Mouse (Mus musculus) neural tube, embryonic 12.5 days (tissue): Measurements from ENCODE around the gene Ralgapb. TPM values are rescaled to one million over a fixed set of nuclear protein-coding genes. Genes with fewer than 3 reads are reported as not detected.

ENCODE experiments used
- ATAC-seq: fragments of 200-750 bp; cut with Nextera tagmentation; 2 replicates; pipeline ENCODE4 v1.8.0; 2017; ENCODE audit warnings: low read depth, mild to moderate bottlenecking, moderate TSS enrichment, moderate library complexity; ENCODE audit not compliant: low FRiP score
- H3K27ac ChIP-seq: fragments of 300-500 bp; sonication (generic); 2 replicates; pipeline ENCODE4 v1.5.1; 2016
- H3K27me3 ChIP-seq: fragments of 300-500 bp; sonication (generic); replicated peaks from 2 replicates; pipeline ENCODE4 v1.6.1; 2016; ENCODE audit warnings: mild to moderate bottlenecking
- H3K36me3 ChIP-seq: fragments of 300-500 bp; sonication (generic); 2 replicates; pipeline ENCODE4 v1.6.1; 2016; ENCODE audit warnings: mild to moderate bottlenecking
- H3K4me1 ChIP-seq: fragments of 300-500 bp; sonication (generic); 2 replicates; pipeline ENCODE4 v1.6.1; 2016
- H3K4me2 ChIP-seq: fragments of 300-500 bp; sonication (generic); replicated peaks from 2 replicates; pipeline ENCODE4 v1.6.1; 2016; ENCODE audit warnings: mild to moderate bottlenecking
- H3K4me3 ChIP-seq: fragments of 300-500 bp; sonication (generic); 2 replicates; pipeline ENCODE4 v1.5.1; 2016
- H3K9ac ChIP-seq: fragments of 300-500 bp; sonication (generic); 2 replicates; pipeline ENCODE4 v1.6.1; 2016; ENCODE audit warnings: mild to moderate bottlenecking
- H3K9me3 ChIP-seq: fragments of 300-500 bp; sonication (generic); 2 replicates; pipeline ENCODE4 v1.6.1; 2016; ENCODE audit warnings: mild to moderate bottlenecking
- WGBS: fragments of 180-500 bp; shearing (Covaris S2); methylation state at CpG from one replicate; pipeline ENCODE4 v1.1.7; 2016; 5-methylcytosine and 5-hydroxymethylcytosine counted together
- polyA plus RNA-seq: library from polyadenylated mRNA; unstranded; fragments of >200 nt; fragmentation: Nextera tagmentation; extraction: Ambion mirVana; gene quantifications from 2 replicates; pipeline ENCODE4 v1.2.1, GENCODE M21; 2016

Gene Ralgapb
- polyA plus RNA-seq = 21.2 and 25.2 TPM in 2 replicates

DNA sequence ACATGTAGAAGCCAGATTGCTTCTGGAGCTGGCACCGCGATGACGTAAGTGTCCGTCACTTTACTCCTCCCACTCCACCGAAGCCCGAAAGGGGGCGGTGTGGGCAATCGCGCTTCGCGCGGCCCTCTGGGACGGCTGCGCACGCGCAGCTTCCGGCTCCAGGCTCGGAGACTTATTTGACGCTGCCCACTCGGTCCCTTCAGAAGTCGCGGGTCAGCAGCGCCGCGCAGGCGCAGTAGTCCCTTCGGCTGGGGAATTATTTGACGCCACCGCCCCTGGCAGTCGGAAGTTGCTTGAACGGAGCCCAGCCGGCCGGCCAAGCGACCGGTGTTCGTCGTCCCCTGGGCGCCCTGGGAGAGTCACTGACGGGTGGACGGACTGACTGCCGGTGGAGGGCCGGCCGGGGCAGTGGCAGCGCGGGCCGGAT, at the start of gene Ralgapb:
Gene Ralgapb, plus strand, starts transcription at position 254 of the 427 bp plus-strand sequence.
- under 1% methylated on average over 46 of the region's 46 CpGs for WGBS
- peak within 1 kb of the TSS; percentile 80 for H3K27ac ChIP-seq
- peak within 1 kb of the TSS; percentile 76 for H3K4me2 ChIP-seq
- peaks cover 13% of the 10 kb centered on the region for H3K4me1 ChIP-seq
- no peaks in the 10 kb centered on the region for H3K36me3 ChIP-seq
- no peaks in the 10 kb centered on the region for H3K9me3 ChIP-seq
- peak within 1 kb of the TSS; percentile 92 for H3K9ac ChIP-seq
- peak; percentile 89 for ATAC-seq
- peak within 1 kb of the TSS; percentile 90 for H3K4me3 ChIP-seq
- H3K27me3 ChIP-seq = no peaks in the 10 kb centered on the region

DNA sequence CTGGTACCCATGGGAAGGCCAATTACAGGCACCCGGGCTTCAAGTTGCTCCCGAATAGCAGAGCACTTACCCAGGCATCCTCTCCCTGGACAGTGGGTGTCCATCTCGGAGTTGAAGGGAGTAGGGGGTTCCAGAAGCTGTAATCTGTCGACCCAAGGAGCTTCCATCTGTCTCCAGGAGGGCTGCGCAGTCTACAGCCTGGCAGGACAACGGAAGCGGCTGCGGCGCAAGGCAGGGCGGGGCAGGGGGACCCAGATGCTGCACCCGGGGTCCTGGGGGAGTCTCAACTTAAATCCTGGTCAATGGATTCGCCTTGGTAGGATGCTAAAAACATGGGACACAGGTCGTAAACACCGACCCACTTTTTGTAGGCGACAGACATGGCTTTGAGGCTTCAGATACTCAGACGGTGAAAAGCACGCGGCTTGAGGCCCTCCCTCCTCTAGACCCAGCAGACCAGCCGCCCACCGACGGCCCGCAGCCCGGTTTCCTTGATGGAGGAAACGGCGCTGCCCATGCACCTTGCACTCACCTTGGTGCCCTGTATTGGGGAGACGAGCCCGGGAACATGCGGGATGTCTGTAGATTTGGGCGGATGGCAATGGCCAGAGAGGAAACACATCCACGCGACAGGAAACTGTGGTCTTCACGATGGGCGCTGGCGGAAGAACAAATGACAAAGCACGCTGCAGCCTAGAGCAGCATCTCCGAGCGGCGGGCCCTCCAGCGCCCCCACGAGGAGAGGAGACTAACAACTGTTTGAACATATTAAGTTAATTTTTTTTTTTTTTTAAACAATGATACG, 48.6 kb upstream of the Ralgapb start:
- H3K27ac ChIP-seq = 0 out of 2 replicates have a peak overlapping the region, but pooled peaks have one; percentile 11
- peaks cover 40% of the 10 kb centered on the region for H3K36me3 ChIP-seq
- peak overlapping the region; percentile 69 for H3K4me3 ChIP-seq
- H3K27me3 ChIP-seq = no peaks in the 10 kb centered on the region
- H3K4me2 ChIP-seq = peak overlapping the region; percentile 88
- peak overlapping the region; percentile 83 for H3K9ac ChIP-seq
- no peaks in the 10 kb centered on the region for H3K9me3 ChIP-seq
- ATAC-seq = peak; percentile 87
- peaks cover 18% of the 10 kb centered on the region for H3K4me1 ChIP-seq
- WGBS = under 1% methylated on average over 41 of the region's 41 CpGs

DNA sequence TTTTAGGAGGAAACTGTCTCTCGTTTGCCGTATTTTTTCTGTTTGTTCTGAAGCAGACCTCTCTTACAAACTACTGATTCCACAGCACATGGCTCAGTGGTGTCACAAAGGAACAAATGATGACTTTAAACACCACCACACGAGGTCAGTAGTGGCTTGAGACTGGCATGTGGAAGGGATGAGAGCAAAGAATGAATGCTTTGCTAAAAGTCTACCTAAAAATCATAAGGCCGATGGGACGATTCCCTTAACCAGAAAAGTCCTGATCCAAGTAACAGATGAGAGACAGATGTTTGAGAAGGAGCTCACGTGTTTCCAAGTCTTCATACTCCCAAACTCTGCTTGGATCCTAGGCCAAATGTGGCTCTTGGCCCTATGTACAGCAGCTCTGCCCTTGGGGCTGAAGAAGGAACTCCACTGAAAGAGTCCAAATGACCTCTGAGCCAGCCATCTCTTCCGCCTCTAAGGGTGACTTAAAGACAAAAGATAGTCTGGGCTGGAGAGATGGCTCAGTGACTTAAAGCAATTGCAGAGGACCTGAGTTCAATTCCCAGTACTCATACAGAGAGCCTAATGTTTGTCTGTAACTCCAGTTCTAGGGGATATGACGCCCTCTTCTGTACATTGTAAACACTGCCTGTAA, 47.8 kb upstream of the Ralgapb start:
- Histone ChIP-seq H3K4me2 (peak overlapping the region; percentile 88), H3K27ac (no peak overlapping the region), H3K9me3 (no peaks in the 10 kb centered on the region), H3K27me3 (no peaks in the 10 kb centered on the region), H3K4me1 (peaks cover 18% of the 10 kb centered on the region), H3K4me3 (no peak overlapping the region), H3K36me3 (peaks cover 33% of the 10 kb centered on the region), H3K9ac (no peak overlapping the region)
- 44% methylated on average over 8 of the region's 8 CpGs for WGBS
- ATAC-seq = peak; percentile 59; the same call in 1 of the 2 replicates

DNA sequence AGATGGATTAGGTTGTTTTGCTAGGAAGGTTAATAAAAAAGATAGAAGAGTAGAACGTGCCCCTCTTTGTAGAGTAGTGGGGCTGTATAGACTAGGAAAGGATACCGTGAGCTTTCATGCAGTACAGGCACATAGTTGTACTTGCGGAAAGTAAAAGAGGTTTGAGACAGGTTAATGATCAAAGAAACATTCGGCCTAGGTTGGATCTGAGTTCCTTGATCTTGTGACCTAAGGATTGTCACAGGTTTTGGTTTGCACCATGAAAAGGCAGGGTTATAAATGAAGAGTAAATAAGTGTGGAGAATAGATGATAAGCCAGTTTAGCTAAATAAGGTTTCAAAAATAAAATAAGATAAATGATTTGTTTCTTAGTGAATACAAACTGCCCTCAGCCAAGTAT, 45.5 kb upstream of the Ralgapb start:
- peaks cover 14% of the 10 kb centered on the region for H3K4me1 ChIP-seq
- no peak overlapping the region for H3K9ac ChIP-seq
- H3K27me3 ChIP-seq = no peaks in the 10 kb centered on the region
- no peaks in the 10 kb centered on the region for H3K9me3 ChIP-seq
- H3K4me2 ChIP-seq = no peak overlapping the region
- no peak for ATAC-seq
- no peak overlapping the region for H3K27ac ChIP-seq
- peaks cover 9% of the 10 kb centered on the region for H3K36me3 ChIP-seq
- 87% methylated on average over 4 of the region's 4 CpGs for WGBS
- no peak overlapping the region for H3K4me3 ChIP-seq

DNA sequence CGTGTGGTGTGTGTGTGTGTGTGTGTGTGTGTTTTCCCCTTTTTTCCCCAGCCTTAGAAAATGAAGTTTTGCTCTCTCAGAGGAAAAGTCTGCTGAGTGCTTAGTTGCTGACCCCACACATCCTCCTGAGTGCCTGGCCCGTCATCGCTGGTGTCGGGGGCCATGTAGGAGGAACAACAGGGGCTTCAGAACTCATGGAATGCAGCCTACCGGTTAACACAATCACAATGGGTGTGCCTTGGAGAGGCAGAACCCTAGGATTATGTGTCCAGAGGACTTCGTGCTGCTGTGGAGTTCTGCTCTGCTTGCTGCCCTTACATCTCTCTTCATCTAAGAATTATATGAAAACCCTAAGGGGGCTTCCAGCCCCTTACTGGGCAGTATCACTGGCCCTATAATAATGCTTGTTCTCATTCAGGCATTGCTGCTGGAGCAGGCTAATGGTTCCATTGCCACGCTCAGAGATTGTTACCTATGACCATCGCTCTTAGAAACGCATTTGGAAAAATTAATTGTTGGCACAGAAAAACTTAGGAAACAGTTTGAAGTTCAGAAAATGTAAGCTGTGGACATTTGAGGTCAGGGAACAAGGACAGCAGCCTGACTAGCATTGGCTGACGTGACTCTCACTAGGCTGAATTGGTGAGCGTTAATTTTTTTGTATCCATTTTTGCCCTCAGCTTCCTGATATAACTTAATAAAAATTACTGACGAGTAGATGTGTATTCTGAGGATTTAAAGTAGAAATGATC, 44.4 kb upstream of the Ralgapb start:
- Histone ChIP-seq H3K4me2 (no peak overlapping the region), H3K4me3 (no peak overlapping the region), H3K9me3 (no peaks in the 10 kb centered on the region), H3K36me3 (no peaks in the 10 kb centered on the region), H3K4me1 (peaks cover 6% of the 10 kb centered on the region), H3K27ac (no peak overlapping the region), H3K27me3 (no peaks in the 10 kb centered on the region), H3K9ac (no peak overlapping the region)
- WGBS = 77% methylated on average over 12 of the region's 12 CpGs
- ATAC-seq = no peak

DNA sequence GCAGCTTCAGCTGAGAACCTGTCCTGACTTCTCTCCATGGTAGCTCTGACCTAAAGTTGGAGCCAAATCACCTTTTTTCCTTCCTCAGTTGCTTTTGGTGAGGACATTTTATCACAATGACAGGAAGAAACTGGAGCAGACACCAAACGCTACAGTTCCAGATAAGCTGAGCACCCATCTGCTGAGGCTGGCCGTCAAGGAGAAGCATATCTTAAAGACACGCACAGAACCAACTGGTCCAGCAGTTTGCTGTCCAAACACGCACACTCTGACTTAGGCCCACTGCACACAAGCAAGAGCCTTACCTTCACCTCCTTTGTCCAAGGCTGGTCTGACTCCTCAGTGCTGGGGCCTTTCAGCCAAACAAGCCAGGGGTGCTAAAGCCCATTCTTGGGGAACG, 42.0 kb upstream of the Ralgapb start:
- no peak for ATAC-seq
- 89% methylated on average over 5 of the region's 5 CpGs for WGBS

DNA sequence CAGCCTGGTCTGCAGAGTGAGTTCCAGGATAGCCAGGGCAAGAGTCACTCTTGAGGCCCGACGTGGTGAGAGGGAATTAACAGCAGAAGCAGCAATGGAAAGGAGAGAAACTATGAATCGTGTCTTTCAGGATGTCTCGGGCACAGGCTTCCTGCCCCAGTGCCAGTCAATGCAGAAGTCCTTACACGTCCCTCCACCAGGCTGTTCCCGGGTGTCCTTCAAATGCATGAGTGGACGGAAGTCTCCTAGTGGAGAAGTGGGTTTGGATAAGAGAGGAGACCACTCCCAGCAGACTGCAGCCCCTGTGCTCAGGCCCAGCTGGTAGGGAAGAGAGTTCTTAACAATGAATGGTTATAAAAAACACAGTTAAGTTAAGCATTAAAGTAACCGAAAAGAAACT, 41.3 kb upstream of the Ralgapb start:
- no peak for ATAC-seq
- no peaks in the 10 kb centered on the region for H3K9me3 ChIP-seq
- H3K9ac ChIP-seq = no peak overlapping the region
- no peak overlapping the region for H3K4me2 ChIP-seq
- no peaks in the 10 kb centered on the region for H3K36me3 ChIP-seq
- no peaks in the 10 kb centered on the region for H3K27me3 ChIP-seq
- 92% methylated on average over 8 of the region's 8 CpGs for WGBS
- H3K4me1 ChIP-seq = no peaks in the 10 kb centered on the region
- no peak overlapping the region for H3K4me3 ChIP-seq
- H3K27ac ChIP-seq = no peak overlapping the region

More for the DNA sequence above, 42.0 kb upstream of the Ralgapb start:
- Histone ChIP-seq H3K36me3 (no peaks in the 10 kb centered on the region), H3K4me3 (no peak overlapping the region), H3K27ac (no peak overlapping the region), H3K4me1 (no peaks in the 10 kb centered on the region), H3K4me2 (no peak overlapping the region), H3K9ac (no peak overlapping the region), H3K9me3 (no peaks in the 10 kb centered on the region), H3K27me3 (no peaks in the 10 kb centered on the region)

DNA sequence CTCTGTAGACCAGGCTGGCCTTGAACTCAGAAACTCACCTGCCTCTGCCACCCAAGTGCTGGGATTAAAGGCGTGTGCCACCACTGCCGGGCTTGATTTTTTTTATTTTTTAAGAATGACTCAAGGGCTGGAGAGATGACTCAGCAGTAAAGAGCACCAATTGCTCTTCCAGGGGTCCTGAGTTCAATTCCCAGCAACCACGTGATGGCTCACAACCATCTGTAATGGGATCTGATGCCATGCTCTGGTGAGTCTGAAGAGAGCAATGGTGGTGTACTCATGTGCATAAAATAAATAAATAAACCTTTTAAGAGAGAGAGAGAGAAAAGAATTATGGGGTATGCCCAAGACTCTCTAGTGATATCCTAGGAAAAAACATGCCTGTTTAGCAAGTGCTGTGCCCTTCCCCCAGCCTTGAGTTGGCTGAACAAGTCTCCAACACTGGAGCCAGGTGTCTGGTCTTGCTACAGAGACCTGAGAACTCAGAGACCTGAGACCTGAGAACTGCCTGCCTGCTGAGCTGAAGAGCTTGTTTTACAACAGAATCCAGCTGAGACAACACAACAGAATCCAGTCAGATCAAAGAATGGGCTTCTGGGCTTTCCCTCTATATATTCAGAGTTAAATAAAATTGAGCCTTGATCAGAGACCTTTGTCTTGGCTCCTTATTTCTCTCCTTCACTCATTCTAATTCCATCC, 40.0 kb upstream of the Ralgapb start:
- Histone ChIP-seq H3K9me3 (no peaks in the 10 kb centered on the region), H3K4me1 (no peaks in the 10 kb centered on the region), H3K9ac (no peak overlapping the region), H3K4me3 (no peak overlapping the region), H3K4me2 (no peak overlapping the region), H3K27me3 (no peaks in the 10 kb centered on the region), H3K27ac (no peak overlapping the region), H3K36me3 (no peaks in the 10 kb centered on the region)
- 74% methylated on average over 3 of the region's 3 CpGs for WGBS
- ATAC-seq = no peak

DNA sequence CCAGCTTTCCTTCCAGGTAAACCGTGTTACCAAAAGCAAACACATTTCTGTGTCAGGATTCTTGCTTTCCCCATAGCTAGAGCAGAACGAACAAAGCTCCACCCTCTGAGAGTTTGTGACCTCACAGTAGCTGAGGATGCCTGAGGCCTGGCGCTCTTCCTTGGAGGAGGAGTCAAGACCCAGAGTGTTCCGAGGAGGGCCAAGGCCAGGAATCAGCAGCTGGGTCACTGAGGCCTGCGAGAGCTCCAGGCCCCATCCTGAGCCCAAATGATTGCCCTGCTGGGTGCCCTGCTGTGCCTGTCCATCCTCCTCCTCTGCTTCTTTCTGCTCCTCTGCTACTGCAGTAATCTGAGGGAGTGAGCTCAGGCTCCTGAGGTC, 39.5 kb upstream of the Ralgapb start:
- WGBS = 8% methylated on average over 5 of the region's 5 CpGs
- no peaks in the 10 kb centered on the region for H3K36me3 ChIP-seq
- H3K4me2 ChIP-seq = no peak overlapping the region
- peaks cover 2% of the 10 kb centered on the region; the same call in 1 of the 2 replicates for H3K4me1 ChIP-seq
- no peak overlapping the region for H3K27ac ChIP-seq
- ATAC-seq = no peak
- H3K4me3 ChIP-seq = no peak overlapping the region
- no peaks in the 10 kb centered on the region for H3K9me3 ChIP-seq
- H3K9ac ChIP-seq = no peak overlapping the region
- H3K27me3 ChIP-seq = no peaks in the 10 kb centered on the region

DNA sequence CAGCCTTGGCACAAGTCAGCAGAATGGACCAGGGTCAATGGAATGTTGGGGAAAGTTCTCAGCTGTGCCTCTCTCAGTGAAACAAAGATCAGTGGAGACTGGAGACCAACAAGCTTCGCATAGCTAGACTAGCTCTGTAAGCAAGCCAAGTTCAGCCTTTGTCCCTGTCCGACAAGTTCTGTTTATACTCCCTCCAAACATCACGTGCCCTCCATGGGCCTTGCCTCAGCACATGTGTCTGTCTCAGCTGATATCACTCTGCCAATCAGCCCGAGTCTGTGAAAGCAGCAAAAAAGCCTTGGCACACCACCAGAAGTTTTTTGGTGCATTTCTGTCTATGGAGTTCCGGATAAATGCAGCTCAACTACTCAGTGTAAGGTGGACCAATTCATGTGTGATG, 36.6 kb upstream of the Ralgapb start:
- Histone ChIP-seq H3K27me3 (0 out of 2 replicates have a peak, but pooled peaks cover 8% of the 10 kb centered on the region), H3K9ac (no peak overlapping the region), H3K4me2 (no peak overlapping the region), H3K27ac (no peak overlapping the region), H3K9me3 (no peaks in the 10 kb centered on the region), H3K4me1 (peaks cover 10% of the 10 kb centered on the region; the same call in 1 of the 2 replicates), H3K4me3 (no peak overlapping the region), H3K36me3 (no peaks in the 10 kb centered on the region)
- 82% methylated on average over 5 of the region's 5 CpGs for WGBS
- no peak for ATAC-seq

DNA sequence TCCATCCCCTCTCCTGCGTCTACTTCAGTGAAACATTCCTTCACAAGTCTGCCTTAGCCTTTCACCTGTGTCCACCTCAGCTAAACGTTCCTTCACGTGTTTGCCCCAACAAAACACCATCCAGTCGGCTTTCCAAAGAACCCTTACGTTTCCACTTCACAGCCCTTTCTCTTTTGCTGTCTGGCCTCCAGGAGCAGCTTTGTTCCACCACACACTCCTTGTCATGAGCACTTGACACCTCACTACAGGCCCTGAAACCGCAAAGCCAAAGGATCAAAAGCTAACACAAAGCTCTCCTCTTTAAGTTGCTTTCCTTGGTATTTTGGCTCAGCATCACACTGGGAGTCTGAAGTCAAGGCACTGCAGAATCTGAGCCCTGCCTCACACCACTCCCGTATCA, 36.1 kb upstream of the Ralgapb start:
- no peak overlapping the region for H3K4me2 ChIP-seq
- WGBS = 65% methylated on average over 7 of the region's 7 CpGs

More for the DNA sequence above, 36.1 kb upstream of the Ralgapb start:
- ATAC-seq = no peak
- Histone ChIP-seq H3K4me1 (peaks cover 10% of the 10 kb centered on the region; the same call in 1 of the 2 replicates), H3K4me3 (no peak overlapping the region), H3K36me3 (no peaks in the 10 kb centered on the region), H3K27me3 (0 out of 2 replicates have a peak, but pooled peaks cover 8% of the 10 kb centered on the region), H3K9me3 (no peaks in the 10 kb centered on the region), H3K9ac (no peak overlapping the region), H3K27ac (no peak overlapping the region)
